Mouse (Mus musculus) brown adipose tissue, adult 24 weeks (tissue): Measurements from ENCODE around the gene Asns. TPM values are rescaled to one million over a fixed set of nuclear protein-coding genes. Genes with fewer than 3 reads are reported as not detected.

ENCODE experiments used
- H3K27ac ChIP-seq: fragments of 200-500 bp; replicated peaks from 2 replicates; pipeline ENCODE4 v1.5.1; 2012; ENCODE audit warnings: low read depth, mild to moderate bottlenecking, low read length
- H3K4me1 ChIP-seq: fragments of 200-500 bp; 2 replicates; pipeline ENCODE4 v1.6.1; 2012; ENCODE audit warnings: low read length, mixed read lengths; ENCODE audit not compliant: control insufficient read depth, insufficient read depth, insufficient read length
- H3K4me3 ChIP-seq: fragments of 200-500 bp; 2 replicates; pipeline ENCODE4 v1.5.1; 2012; ENCODE audit warnings: low read depth, mild to moderate bottlenecking, low read length, moderate library complexity; ENCODE audit not compliant: insufficient read depth
- polyA plus RNA-seq: library from polyadenylated mRNA; stranded (reverse); fragments of >200 nt; gene quantifications from 2 replicates; pipeline ENCODE4 v1.2.4, GENCODE M21; 2012; ENCODE audit not compliant: missing spikeins, insufficient read depth, insufficient read length

Gene Asns
- polyA plus RNA-seq, 1 experiment: 68.0 TPM

- H3K4me3 ChIP-seq: no peak overlapping the region
- peaks cover 2% of the 10 kb centered on the region; the same call in 1 of the 2 replicates for H3K4me1 ChIP-seq
- no peak overlapping the region for H3K27ac ChIP-seq
Measured at GRCm38 (mm10) chr6:7660377-7661080, 32.5 kb downstream of the Asns start.

GRCm38 (mm10) chr6:7656601-7657000, 36.5 kb downstream of the Asns start:
- no peak overlapping the region for H3K27ac ChIP-seq
- H3K4me3 ChIP-seq: no peak overlapping the region
- no peaks in the 10 kb centered on the region for H3K4me1 ChIP-seq

GRCm38 (mm10) chr6:7648458-7648857, 44.6 kb downstream of the Asns start:
- no peak overlapping the region for H3K4me3 ChIP-seq
- H3K27ac ChIP-seq: no peak overlapping the region
- H3K4me1 ChIP-seq: no peaks in the 10 kb centered on the region

Other genes starting within 250 kb of the Asns start
- not detected in 2 replicates for gene Tac1, start 138.4 kb downstream of the Asns start, polyA plus RNA-seq
- 12.7 and 13.4 TPM in 2 replicates for gene C1galt1, start 151.6 kb upstream of the Asns start, polyA plus RNA-seq